Mouse (Mus musculus): Measurements from ENCODE around the gene She. TPM values are rescaled to one million over a fixed set of nuclear protein-coding genes. Genes with fewer than 3 reads are reported as not detected.
A peak's percentile ranks its signal among the peaks of the same experiment; 100 is the strongest.

She gene
- polyA plus RNA-seq, 1 experiment: not detected

- peaks cover 56% of the 10 kb centered on the region for H3K27me3 ChIP-seq (ENCODE audit: control insufficient read depth, insufficient read depth, insufficient read length)
Measured at GRCm38 (mm10) chr3:89826295-89826694, 4.9 kb upstream of the She start.

GRCm38 (mm10) chr3:89835362-89835761, 4.2 kb downstream of the She start:
- H3K79me3 ChIP-seq (ENCODE audit: low read depth): no peaks in the 10 kb centered on the region
- H3K79me2 ChIP-seq (ENCODE audit: control insufficient read depth, insufficient read depth): no peaks in the 10 kb centered on the region
- TF ChIP-seq CEBPB (IDR thresholded peaks at IDR 0.05; ENCODE audit: low read depth): no peak
- TF ChIP-seq USF1 (IDR thresholded peaks at IDR 0.05; ENCODE audit: low read depth): no peak
- no peak for TF ChIP-seq MYOD1 (IDR thresholded peaks at IDR 0.05; ENCODE audit: control insufficient read depth, insufficient read length, low read depth)
- TF ChIP-seq MYOG (IDR thresholded peaks at IDR 0.05; ENCODE audit: control insufficient read depth, extremely low read depth, insufficient read length): no peak
- TF ChIP-seq CTCF (IDR thresholded peaks at IDR 0.05; ENCODE audit: control insufficient read depth, insufficient read depth, insufficient read length): no peak
- TF ChIP-seq FOSL1 (IDR thresholded peaks at IDR 0.05; ENCODE audit: insufficient read depth, low read length, poor library complexity, severe bottlenecking): no peak
- no peak for TF ChIP-seq MAX (IDR thresholded peaks at IDR 0.05)
- H3K36me3 ChIP-seq (ENCODE audit: control insufficient read depth, insufficient read depth): no peaks in the 10 kb centered on the region
- no peak overlapping the region for H3K4me3 ChIP-seq (ENCODE audit: insufficient read depth, poor library complexity, severe bottlenecking)
- H3K27me3 ChIP-seq (ENCODE audit: control insufficient read depth, insufficient read depth, insufficient read length): peaks cover 69% of the 10 kb centered on the region
- no peak overlapping the region for H3ac ChIP-seq (ENCODE audit: control insufficient read depth, insufficient read length, low read depth)

More at GRCm38 (mm10) chr3:89826295-89826694, 4.9 kb upstream of the She start:
- Histone ChIP-seq H3K36me3 (ENCODE audit: control insufficient read depth, insufficient read depth) (no peaks in the 10 kb centered on the region), H3K79me3 (ENCODE audit: low read depth) (no peaks in the 10 kb centered on the region), H3K4me3 (ENCODE audit: insufficient read depth, poor library complexity, severe bottlenecking) (no peak overlapping the region), H3K79me2 (ENCODE audit: control insufficient read depth, insufficient read depth) (no peaks in the 10 kb centered on the region), H3ac (ENCODE audit: control insufficient read depth, insufficient read length, low read depth) (no peak overlapping the region)
- no peak for TF ChIP-seq CEBPB (IDR thresholded peaks at IDR 0.05; ENCODE audit: low read depth)
- TF ChIP-seq FOSL1 (IDR thresholded peaks at IDR 0.05; ENCODE audit: insufficient read depth, low read length, poor library complexity, severe bottlenecking): no peak

- TF ChIP-seq CTCF (IDR thresholded peaks at IDR 0.05; ENCODE audit: control insufficient read depth, insufficient read depth, insufficient read length): peak; percentile 25
- TF ChIP-seq FOSL1 (IDR thresholded peaks at IDR 0.05; ENCODE audit: insufficient read depth, low read length, poor library complexity, severe bottlenecking): no peak
- Histone ChIP-seq H3K79me2 (ENCODE audit: control insufficient read depth, insufficient read depth) (no peaks in the 10 kb centered on the region), H3K79me3 (ENCODE audit: low read depth) (no peaks in the 10 kb centered on the region), H3K36me3 (ENCODE audit: control insufficient read depth, insufficient read depth) (no peaks in the 10 kb centered on the region), H3K4me3 (ENCODE audit: insufficient read depth, poor library complexity, severe bottlenecking) (no peak overlapping the region), H3ac (ENCODE audit: control insufficient read depth, insufficient read length, low read depth) (no peak overlapping the region), H3K27me3 (ENCODE audit: control insufficient read depth, insufficient read depth, insufficient read length) (peaks cover 12% of the 10 kb centered on the region)
Measured at GRCm38 (mm10) chr3:89842258-89842657, 11.1 kb downstream of the She start.

GRCm38 (mm10) chr3:89843148-89843547, 12.0 kb downstream of the She start:
- Histone ChIP-seq H3K4me3 (ENCODE audit: insufficient read depth, poor library complexity, severe bottlenecking) (no peak overlapping the region), H3K36me3 (ENCODE audit: control insufficient read depth, insufficient read depth) (no peaks in the 10 kb centered on the region), H3ac (ENCODE audit: control insufficient read depth, insufficient read length, low read depth) (no peak overlapping the region), H3K79me2 (ENCODE audit: control insufficient read depth, insufficient read depth) (no peaks in the 10 kb centered on the region), H3K79me3 (ENCODE audit: low read depth) (no peaks in the 10 kb centered on the region), H3K27me3 (ENCODE audit: control insufficient read depth, insufficient read depth, insufficient read length) (peaks cover 11% of the 10 kb centered on the region)
- TF ChIP-seq FOSL1 (IDR thresholded peaks at IDR 0.05; ENCODE audit: insufficient read depth, low read length, poor library complexity, severe bottlenecking) (no peak), MAX (IDR thresholded peaks at IDR 0.05) (no peak), MYOD1 (IDR thresholded peaks at IDR 0.05; ENCODE audit: control insufficient read depth, insufficient read length, low read depth) (no peak), CEBPB (IDR thresholded peaks at IDR 0.05; ENCODE audit: low read depth) (no peak), USF1 (IDR thresholded peaks at IDR 0.05; ENCODE audit: low read depth) (no peak), MYOG (IDR thresholded peaks at IDR 0.05; ENCODE audit: control insufficient read depth, extremely low read depth, insufficient read length) (no peak), CTCF (IDR thresholded peaks at IDR 0.05; ENCODE audit: control insufficient read depth, insufficient read depth, insufficient read length) (no peak)

GRCm38 (mm10) chr3:89845814-89846213, 14.6 kb downstream of the She start:
- TF ChIP-seq MAX (IDR thresholded peaks at IDR 0.05) (no peak), CTCF (IDR thresholded peaks at IDR 0.05; ENCODE audit: control insufficient read depth, insufficient read depth, insufficient read length) (no peak), USF1 (IDR thresholded peaks at IDR 0.05; ENCODE audit: low read depth) (no peak), FOSL1 (IDR thresholded peaks at IDR 0.05; ENCODE audit: insufficient read depth, low read length, poor library complexity, severe bottlenecking) (no peak), CEBPB (IDR thresholded peaks at IDR 0.05; ENCODE audit: low read depth) (no peak), MYOG (IDR thresholded peaks at IDR 0.05; ENCODE audit: control insufficient read depth, extremely low read depth, insufficient read length) (no peak), MYOD1 (IDR thresholded peaks at IDR 0.05; ENCODE audit: control insufficient read depth, insufficient read length, low read depth) (no peak)
- no peak overlapping the region for H3ac ChIP-seq (ENCODE audit: control insufficient read depth, insufficient read length, low read depth)
- H3K4me3 ChIP-seq (ENCODE audit: insufficient read depth, poor library complexity, severe bottlenecking): no peak overlapping the region
- H3K79me2 ChIP-seq (ENCODE audit: control insufficient read depth, insufficient read depth): no peaks in the 10 kb centered on the region
- no peaks in the 10 kb centered on the region for H3K79me3 ChIP-seq (ENCODE audit: low read depth)
- H3K36me3 ChIP-seq (ENCODE audit: control insufficient read depth, insufficient read depth): no peaks in the 10 kb centered on the region
- no peaks in the 10 kb centered on the region for H3K27me3 ChIP-seq (ENCODE audit: control insufficient read depth, insufficient read depth, insufficient read length)

- Histone ChIP-seq H3K36me3 (ENCODE audit: control insufficient read depth, insufficient read depth) (no peaks in the 10 kb centered on the region), H3K4me3 (ENCODE audit: insufficient read depth, poor library complexity, severe bottlenecking) (no peak overlapping the region), H3K79me3 (ENCODE audit: low read depth) (no peaks in the 10 kb centered on the region), H3ac (ENCODE audit: control insufficient read depth, insufficient read length, low read depth) (no peak overlapping the region), H3K27me3 (ENCODE audit: control insufficient read depth, insufficient read depth, insufficient read length) (no peaks in the 10 kb centered on the region), H3K79me2 (ENCODE audit: control insufficient read depth, insufficient read depth) (no peaks in the 10 kb centered on the region)
- no peak for TF ChIP-seq CEBPB (IDR thresholded peaks at IDR 0.05; ENCODE audit: low read depth)
Measured at GRCm38 (mm10) chr3:89847126-89847525, 16.0 kb downstream of the She start.

All from C2C12 (cell line).